Mouse (Mus musculus) CH12.LX (cell line): ENCODE measurements around the gene Xrcc4. TPM values are rescaled to one million over a fixed set of nuclear protein-coding genes. Genes with fewer than 3 reads are reported as not detected.

Experiments used
- DNase-seq: peaks from one replicate; pipeline ENCODE4 v3.0.0-alpha.2; 2013; ENCODE audit errors: extremely low read depth
- H3K27ac ChIP-seq: 2 replicates; pipeline ENCODE4 v1.5.1; 2012; ENCODE audit warnings: low read depth, mild to moderate bottlenecking, control low read depth, moderate library complexity; ENCODE audit not compliant: insufficient read depth
- H3K27me3 ChIP-seq: replicated peaks from 2 replicates; pipeline ENCODE3; 2012; ENCODE audit warnings: inconsistent platforms
- H3K36me3 ChIP-seq, 2 experiments: replicated peaks in 1 of 2; 2 replicates each; pipeline versions ENCODE3 to v1.6.1; 2012; ENCODE audit warnings: inconsistent platforms in 1 of 2, low read length in 1 of 2, mild to moderate bottlenecking in 1 of 2, mixed read lengths in 1 of 2, moderate library complexity in 1 of 2; ENCODE audit not compliant: control insufficient read depth in 1 of 2, insufficient read depth in 1 of 2
- H3K4me1 ChIP-seq, 2 experiments: 2 replicates each; pipeline ENCODE4 v1.6.1; 2012; ENCODE audit warnings: inconsistent platforms in 1 of 2, moderate library complexity in 1 of 2; ENCODE audit not compliant: insufficient read depth in 2 of 2, control insufficient read depth in 1 of 2
- H3K4me2 ChIP-seq: 2 replicates; pipeline ENCODE4 v1.6.1; 2012; ENCODE audit warnings: low read depth, mild to moderate bottlenecking, control low read depth; ENCODE audit not compliant: poor library complexity, insufficient read depth, severe bottlenecking
- H3K4me3 ChIP-seq, 3 experiments: fragments of 150-350 bp in 1 of 3; sonication (generic) in 1 of 3; replicated peaks in 1 of 3; 2 replicates each; pipeline versions ENCODE3 to v1.5.1; 2011 to 2012; ENCODE audit warnings: low read depth in 2 of 3, low read length in 2 of 3, mild to moderate bottlenecking in 2 of 3, moderate library complexity in 2 of 3, control low read depth in 1 of 3, improper control_type of control experiment in 1 of 3, inconsistent platforms in 1 of 3, mixed read lengths in 1 of 3; ENCODE audit not compliant: poor library complexity in 1 of 3
- H3K79me2 ChIP-seq: replicated peaks from 2 replicates; pipeline ENCODE4 v1.6.1; 2012; ENCODE audit warnings: mild to moderate bottlenecking, moderate library complexity; ENCODE audit not compliant: control insufficient read depth, poor library complexity, insufficient read depth, severe bottlenecking; ENCODE audit errors: extremely low read depth
- H3K9ac ChIP-seq: 2 replicates; pipeline ENCODE4 v1.6.1; 2012; ENCODE audit warnings: low read depth, mild to moderate bottlenecking, control low read depth, moderate library complexity; ENCODE audit not compliant: insufficient read depth
- H3K9me3 ChIP-seq: replicated peaks from 2 replicates; pipeline ENCODE3; 2012; ENCODE audit warnings: low read length, inconsistent platforms, mixed read lengths
- BHLHE40 ChIP-seq: IDR thresholded peaks from 2 replicates; pipeline ENCODE4 v1.6.1; 2011; ENCODE audit warnings: mild to moderate bottlenecking, low read depth, low read length, improper control_type of control experiment
- CHD1 ChIP-seq: IDR thresholded peaks from 2 replicates; pipeline ENCODE4 v1.6.1; 2012; ENCODE audit warnings: low read depth, low read length, improper control_type of control experiment, inconsistent platforms
- CHD2 ChIP-seq: IDR thresholded peaks from 2 replicates; pipeline ENCODE4 v1.6.1; 2011; ENCODE audit warnings: low read length, improper control_type of control experiment
- ELF1 ChIP-seq: IDR thresholded peaks from 2 replicates; pipeline ENCODE4 v1.6.1; 2014; ENCODE audit warnings: low read depth, mild to moderate bottlenecking, inconsistent platforms, low read length, improper control_type of control experiment
- EP300 ChIP-seq: IDR thresholded peaks from 2 replicates; pipeline ENCODE4 v1.6.1; 2011; ENCODE audit warnings: low read length, improper control_type of control experiment
- ETS1 ChIP-seq: conservative IDR thresholded peaks from 2 replicates; pipeline ENCODE4 v1.6.1; 2012; ENCODE audit warnings: low read depth, mild to moderate bottlenecking, inconsistent platforms, low read length, improper control_type of control experiment, moderate library complexity
- HCFC1 ChIP-seq: IDR thresholded peaks from 2 replicates; pipeline ENCODE4 v1.6.1; 2012; ENCODE audit warnings: low read depth, mild to moderate bottlenecking, inconsistent platforms, low read length, improper control_type of control experiment
- JUN ChIP-seq: IDR thresholded peaks from 2 replicates; pipeline ENCODE4 v1.6.1; 2011; ENCODE audit warnings: low read depth, mild to moderate bottlenecking, low read length, improper control_type of control experiment, moderate library complexity; ENCODE audit not compliant: insufficient read depth
- MAX ChIP-seq: IDR thresholded peaks from 2 replicates; pipeline ENCODE4 v1.6.1; 2011; ENCODE audit warnings: low read length, improper control_type of control experiment
- MAZ ChIP-seq: IDR thresholded peaks from 2 replicates; pipeline ENCODE4 v1.6.1; 2012; ENCODE audit warnings: low read depth, mild to moderate bottlenecking, inconsistent platforms, low read length, improper control_type of control experiment, moderate library complexity
- MEF2A ChIP-seq: IDR thresholded peaks from 2 replicates; pipeline ENCODE4 v1.6.1; 2014; ENCODE audit warnings: low read depth, mild to moderate bottlenecking, inconsistent platforms, low read length, improper control_type of control experiment, borderline replicate concordance
- MYC ChIP-seq: IDR thresholded peaks from 2 replicates; pipeline ENCODE4 v1.6.1; 2011; ENCODE audit warnings: low read depth, mild to moderate bottlenecking, improper control_type of control experiment, low read length
- POLR2A ChIP-seq: IDR thresholded peaks from 2 replicates; pipeline ENCODE4 v1.6.1; 2011; ENCODE audit warnings: low read depth, mild to moderate bottlenecking, improper control_type of control experiment, low read length
- POLR2AphosphoS2 ChIP-seq: IDR thresholded peaks from 2 replicates; pipeline ENCODE4 v1.6.1; 2011; ENCODE audit warnings: low read depth, low read length, improper control_type of control experiment
- RCOR1 ChIP-seq: conservative IDR thresholded peaks from 2 replicates; pipeline ENCODE4 v1.6.1; 2012; ENCODE audit warnings: low read depth, mild to moderate bottlenecking, inconsistent platforms, low read length, improper control_type of control experiment
- TBP ChIP-seq: conservative IDR thresholded peaks from 2 replicates; pipeline ENCODE4 v1.6.1; 2011; ENCODE audit warnings: low read depth, low read length, improper control_type of control experiment
- UBTF ChIP-seq: IDR thresholded peaks from 2 replicates; pipeline ENCODE4 v1.6.1; 2012; ENCODE audit warnings: low read depth, mild to moderate bottlenecking, inconsistent platforms, low read length, improper control_type of control experiment, moderate library complexity
- USF1 ChIP-seq: IDR thresholded peaks from 2 replicates; pipeline ENCODE4 v1.6.1; 2014; ENCODE audit warnings: low read depth, mild to moderate bottlenecking, inconsistent platforms, low read length, improper control_type of control experiment
- ZMIZ1 ChIP-seq: IDR thresholded peaks from 2 replicates; pipeline ENCODE4 v1.6.1; 2012; ENCODE audit warnings: low read depth, mild to moderate bottlenecking, inconsistent platforms, low read length, improper control_type of control experiment
- ZNF384 ChIP-seq: IDR thresholded peaks from 2 replicates; pipeline ENCODE4 v1.6.1; 2012; ENCODE audit warnings: low read depth, low read length, improper control_type of control experiment, inconsistent platforms
- dilution Hi-C: fragments of 300-500 bp; cut with MboI; formaldehyde crosslinking; loops from 2 replicates; pipeline ENCODE4 v1.14.3; 2020; ENCODE audit warnings: low sequenced_read_pairs; ENCODE audit not compliant: extremely low pct_unique_long_range_greater_than_20kb, extremely low pct_ligation_motif_present
- in situ Hi-C: fragments of 300-500 bp; cut with MboI; formaldehyde crosslinking; loops from 3 replicates; pipeline ENCODE4 v1.14.3; 2019; ENCODE audit warnings: low sequenced_read_pairs, low pct_ligation_motif_present, low pct_unique_long_range_greater_than_20kb, mixed read lengths
- polyA plus RNA-seq: library from polyadenylated mRNA; unstranded; fragments of >175 nt; gene quantifications from 2 replicates; pipeline ENCODE4 v1.2.1, GENCODE M21; 2012; ENCODE audit warnings: low read depth; ENCODE audit not compliant: insufficient read length
- total RNA-seq, 2 experiments: library from RNA; depleted of rRNA; stranded (reverse); fragments of 300-350 nt in 1 of 2; fragments of >200 nt in 1 of 2; gene quantifications; 2 replicates each; pipeline ENCODE4 v1.2.3; 2012 to 2014

Gene Xrcc4
- total and polyA plus RNA-seq, 3 experiments: 6.2 to 19.6 (median 10.0) TPM

DNA sequence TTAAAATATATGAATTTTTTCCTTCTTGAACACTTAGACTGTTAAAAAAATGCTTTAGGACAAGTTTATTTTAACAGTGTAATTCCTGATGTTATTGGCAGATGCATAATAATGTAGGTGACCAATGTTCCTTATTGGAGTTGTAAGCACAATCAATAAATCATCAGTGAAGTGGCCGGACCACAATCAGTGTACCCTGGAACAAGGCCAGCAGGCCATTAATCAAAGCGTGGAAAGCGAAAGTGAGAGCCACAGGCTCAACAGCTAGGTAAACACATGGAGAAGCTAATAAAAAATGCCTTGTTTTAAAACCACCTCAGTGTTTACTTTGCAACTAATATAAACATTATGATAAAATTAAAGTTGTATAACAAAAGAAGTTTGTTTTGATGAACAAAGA is 159.9 kb downstream of the Xrcc4 start:
- no peak overlapping the region for H3K4me2 ChIP-seq

DNA sequence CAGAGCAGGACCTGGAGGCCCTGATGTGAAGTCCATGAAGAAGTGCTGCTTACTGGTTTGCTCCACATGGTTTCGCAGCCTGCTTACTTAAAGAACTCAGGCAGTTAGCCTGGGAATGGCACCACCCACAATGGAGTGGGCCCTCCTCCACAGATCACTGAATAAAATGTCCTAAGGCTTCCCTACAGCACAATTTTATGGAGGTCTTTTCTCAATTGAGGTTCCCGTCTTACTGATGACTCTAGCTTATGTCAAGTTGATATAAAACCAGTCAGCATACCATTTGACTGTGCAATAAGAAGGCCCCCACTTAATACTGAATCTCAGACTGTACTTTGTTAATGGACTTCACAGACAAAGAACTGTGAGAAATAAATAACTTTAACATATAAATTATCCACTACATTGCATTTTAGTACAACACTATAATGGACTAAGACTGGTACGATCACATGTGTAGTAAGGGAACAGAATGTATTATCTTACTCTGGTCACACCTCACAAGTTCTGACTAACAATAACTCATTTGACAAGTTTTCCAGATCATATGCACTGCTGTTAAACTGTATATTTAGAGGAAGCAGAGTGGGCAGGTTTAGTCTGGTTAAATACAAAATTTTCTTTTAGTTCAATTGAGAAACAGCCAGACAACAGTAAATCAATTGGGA is 170.5 kb downstream of the Xrcc4 start:
- dilution Hi-C loops: no loop called here
- Histone ChIP-seq H3K79me2 (no peaks in the 10 kb centered on the region), H3K27me3 (no peaks in the 10 kb centered on the region), H3K36me3 (no peaks in the 10 kb centered on the region), H3K9me3 (no peaks in the 10 kb centered on the region), H3K4me3 (no peak overlapping the region), H3K9ac (no peak overlapping the region), H3K4me2 (no peak overlapping the region), H3K4me1 (peaks cover 0 to 8% of the 10 kb centered on the region in 2 experiments; a peak in 1 of 4 replicates), H3K27ac (no peak overlapping the region)
- no peak for DNase-seq
- TF ChIP-seq MYC: no peak
- no peak for TF ChIP-seq USF1
- TF ChIP-seq UBTF: no peak
- TF ChIP-seq JUN: no peak
- TF ChIP-seq BHLHE40: no peak
- no peak for TF ChIP-seq MAZ
- TF ChIP-seq ELF1: no peak
- no peak for TF ChIP-seq MEF2A
- in situ Hi-C loops: no loop called here

More for the DNA sequence above, 159.9 kb downstream of the Xrcc4 start:
- TF ChIP-seq POLR2AphosphoS2 (no peak), ETS1 (no peak), CHD2 (no peak), TBP (no peak), ZMIZ1 (no peak), RCOR1 (no peak), ELF1 (no peak), POLR2A (no peak), CHD1 (no peak), BHLHE40 (no peak), USF1 (no peak), HCFC1 (no peak), ZNF384 (no peak), MEF2A (no peak), MAX (no peak), EP300 (no peak)
- in situ Hi-C loops (no loop called here), dilution Hi-C loops (no loop called here)
- Histone ChIP-seq H3K27ac (no peak overlapping the region), H3K9me3 (no peaks in the 10 kb centered on the region), H3K9ac (no peak overlapping the region), H3K27me3 (no peaks in the 10 kb centered on the region), H3K36me3 (peaks cover 0 to 3% of the 10 kb centered on the region in 2 experiments), H3K4me1 (no peaks in the 10 kb centered on the region), H3K79me2 (no peaks in the 10 kb centered on the region), H3K4me3 (no peak overlapping the region)
- no peak for DNase-seq
